Mouse (Mus musculus) C2C12 (cell line): Measurements from ENCODE around the gene Senp8. TPM values are rescaled to one million over a fixed set of nuclear protein-coding genes. Genes with fewer than 3 reads are reported as not detected.

ENCODE experiments used
- H3K27me3 ChIP-seq: one replicate; pipeline ENCODE4 v1.6.1; 2011; ENCODE audit not compliant: control insufficient read depth, insufficient read depth, insufficient read length
- H3K36me3 ChIP-seq: one replicate; pipeline ENCODE4 v1.6.1; 2011; ENCODE audit not compliant: control insufficient read depth, insufficient read depth
- H3K4me3 ChIP-seq: one replicate; pipeline ENCODE4 v1.5.1; 2011; ENCODE audit warnings: mild to moderate bottlenecking, control low read depth; ENCODE audit not compliant: poor library complexity, insufficient read depth, severe bottlenecking
- H3K79me2 ChIP-seq: one replicate; pipeline ENCODE4 v1.6.1; 2011; ENCODE audit not compliant: control insufficient read depth, insufficient read depth
- H3K79me3 ChIP-seq: one replicate; pipeline ENCODE4 v1.6.1; 2011; ENCODE audit warnings: low read depth, control low read depth
- H3ac ChIP-seq: one replicate; pipeline ENCODE3; 2011; ENCODE audit warnings: low read depth; ENCODE audit not compliant: control insufficient read depth, insufficient read length
- CEBPB ChIP-seq: IDR thresholded peaks from one replicate; pipeline ENCODE4 v1.6.1; 2011; ENCODE audit warnings: low read depth, mild to moderate bottlenecking, control low read depth, moderate library complexity
- CTCF ChIP-seq: IDR thresholded peaks from one replicate; pipeline ENCODE4 v1.5.1; 2011; ENCODE audit not compliant: control insufficient read depth, insufficient read depth, insufficient read length
- FOSL1 ChIP-seq: IDR thresholded peaks from one replicate; pipeline ENCODE4 v1.8.0; 2011; ENCODE audit warnings: mild to moderate bottlenecking, low read length; ENCODE audit not compliant: poor library complexity, insufficient read depth, severe bottlenecking
- MAX ChIP-seq: IDR thresholded peaks from one replicate; pipeline ENCODE4 v1.6.1; 2011; ENCODE audit warnings: mild to moderate bottlenecking, control low read depth
- MYOD1 ChIP-seq: IDR thresholded peaks from one replicate; pipeline ENCODE4 v1.6.1; 2011; ENCODE audit warnings: low read depth; ENCODE audit not compliant: control insufficient read depth, insufficient read length
- MYOG ChIP-seq: IDR thresholded peaks from one replicate; pipeline ENCODE4 v1.6.1; 2011; ENCODE audit not compliant: control insufficient read depth, insufficient read length; ENCODE audit errors: extremely low read depth
- USF1 ChIP-seq: IDR thresholded peaks from one replicate; pipeline ENCODE4 v1.6.1; 2011; ENCODE audit warnings: low read depth, mild to moderate bottlenecking, control low read depth, moderate library complexity
- polyA plus RNA-seq: library from polyadenylated mRNA; unstranded; fragments of >200 nt; fragmentation: generic; extraction: Trizol; gene quantifications from one replicate; pipeline ENCODE4 v1.2.1, GENCODE M21; 2012; ENCODE audit warnings: missing spikeins

Senp8 gene
- polyA plus RNA-seq, 1 experiment = 2.1 TPM

- no peak for TF ChIP-seq USF1
- TF ChIP-seq CTCF = no peak
- TF ChIP-seq CEBPB = no peak
- TF ChIP-seq MAX = no peak
- no peak for TF ChIP-seq FOSL1
- TF ChIP-seq MYOG = no peak
- TF ChIP-seq MYOD1 = no peak
- Histone ChIP-seq H3K36me3 (no peaks in the 10 kb centered on the region), H3ac (peak overlapping the region; percentile 85), H3K27me3 (no peaks in the 10 kb centered on the region), H3K79me2 (peaks cover 42% of the 10 kb centered on the region), H3K79me3 (peaks cover 5% of the 10 kb centered on the region), H3K4me3 (peak overlapping the region; percentile 49)
These were observed 614 bp upstream of the Senp8 start for GRCm38 (mm10) chr9:59751066-59751581.

GRCm38 (mm10) chr9:59749581-59750265 is 787 bp downstream of the Senp8 start:
- Histone ChIP-seq H3ac (no peak overlapping the region), H3K4me3 (peak overlapping the region; percentile 42), H3K36me3 (no peaks in the 10 kb centered on the region), H3K79me3 (peaks cover 5% of the 10 kb centered on the region), H3K79me2 (peaks cover 39% of the 10 kb centered on the region), H3K27me3 (no peaks in the 10 kb centered on the region)
- TF ChIP-seq USF1 = no peak
- no peak for TF ChIP-seq CEBPB
- TF ChIP-seq FOSL1 = no peak
- TF ChIP-seq MYOD1 = no peak
- no peak for TF ChIP-seq MYOG
- TF ChIP-seq CTCF = no peak
- no peak for TF ChIP-seq MAX

GRCm38 (mm10) chr9:59748969-59749368 is 1.5 kb downstream of the Senp8 start:
- no peak for TF ChIP-seq CEBPB
- TF ChIP-seq MYOD1 = no peak
- no peak for TF ChIP-seq CTCF
- TF ChIP-seq FOSL1 = no peak
- TF ChIP-seq MAX = no peak
- TF ChIP-seq USF1 = no peak
- TF ChIP-seq MYOG = no peak
- Histone ChIP-seq H3K27me3 (no peaks in the 10 kb centered on the region), H3K79me3 (peaks cover 5% of the 10 kb centered on the region), H3K79me2 (peaks cover 32% of the 10 kb centered on the region), H3K4me3 (no peak overlapping the region), H3ac (no peak overlapping the region), H3K36me3 (no peaks in the 10 kb centered on the region)

- Histone ChIP-seq H3K36me3 (no peaks in the 10 kb centered on the region), H3K27me3 (no peaks in the 10 kb centered on the region), H3K79me2 (peaks cover 26% of the 10 kb centered on the region), H3ac (no peak overlapping the region), H3K79me3 (peaks cover 5% of the 10 kb centered on the region), H3K4me3 (no peak overlapping the region)
- no peak for TF ChIP-seq FOSL1
- no peak for TF ChIP-seq USF1
- TF ChIP-seq CEBPB = no peak
- TF ChIP-seq MAX = no peak
- TF ChIP-seq MYOG = no peak
- no peak for TF ChIP-seq CTCF
- no peak for TF ChIP-seq MYOD1
These were observed 2.1 kb downstream of the Senp8 start for GRCm38 (mm10) chr9:59748387-59748786.

- Histone ChIP-seq H3K4me3 (no peak overlapping the region), H3ac (no peak overlapping the region), H3K36me3 (no peaks in the 10 kb centered on the region), H3K27me3 (no peaks in the 10 kb centered on the region), H3K79me2 (peaks cover 3% of the 10 kb centered on the region), H3K79me3 (no peaks in the 10 kb centered on the region)
- no peak for TF ChIP-seq CTCF
- no peak for TF ChIP-seq USF1
- TF ChIP-seq CEBPB = no peak
- no peak for TF ChIP-seq FOSL1
- TF ChIP-seq MYOG = no peak
- no peak for TF ChIP-seq MAX
- TF ChIP-seq MYOD1 = no peak
These were observed 6.6 kb downstream of the Senp8 start for GRCm38 (mm10) chr9:59743903-59744302.

GRCm38 (mm10) chr9:59740593-59740992 is 9.9 kb downstream of the Senp8 start:
- no peak overlapping the region for H3ac ChIP-seq
- no peaks in the 10 kb centered on the region for H3K79me3 ChIP-seq
- TF ChIP-seq CTCF (no peak), CEBPB (no peak), MYOD1 (no peak)
- H3K4me3 ChIP-seq = no peak overlapping the region
- no peaks in the 10 kb centered on the region for H3K79me2 ChIP-seq
- H3K27me3 ChIP-seq = no peaks in the 10 kb centered on the region
- H3K36me3 ChIP-seq = peaks cover 4% of the 10 kb centered on the region
